Mouse (Mus musculus) urinary bladder, postnatal 10 days (tissue): ENCODE measurements around the gene Psd.

Experiments used
- DNase-seq: peaks from one replicate; pipeline ENCODE4 v3.0.0; 2022; ENCODE audit warnings: low spot score

Psd gene

GRCm38 (mm10) chr19:46338942-46339286, 12.0 kb upstream of the Psd start:
- no peak for DNase-seq

DNA sequence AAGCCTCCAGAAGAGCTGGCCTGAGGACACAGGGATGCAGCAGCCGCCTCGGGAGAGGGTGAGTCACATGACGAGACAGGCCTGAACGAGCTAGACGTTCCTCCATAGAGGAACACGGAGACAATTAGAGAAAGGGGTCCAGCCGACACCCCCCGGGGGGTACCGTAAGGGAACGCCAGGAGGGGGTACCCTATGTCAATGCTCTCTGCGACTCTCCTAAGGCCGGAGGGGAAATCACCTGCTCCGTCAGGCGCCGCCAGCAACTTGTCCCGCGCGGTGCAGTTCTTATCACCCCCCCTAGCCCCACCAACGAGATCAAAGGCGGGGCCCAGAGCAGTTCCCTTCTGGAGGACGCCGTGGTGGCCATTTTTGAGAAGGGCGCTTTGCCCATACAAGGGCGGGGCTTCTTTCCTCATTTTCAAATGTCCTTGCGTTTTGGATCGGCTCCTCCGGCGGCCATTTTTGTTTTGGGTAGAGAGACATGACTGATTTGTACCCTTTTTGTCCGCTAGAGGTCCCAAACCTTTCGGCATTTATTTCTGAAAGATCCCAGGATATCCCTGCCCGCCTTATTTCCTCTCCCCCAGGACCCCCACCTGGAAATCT, 11.5 kb upstream of the Psd start, which contains the start of gene Cuedc2:
Cuedc2 (minus strand) TSS at position 372 of the 606 bp plus-strand sequence.
- DNase-seq = peak; percentile 77

- DNase-seq = no peak
Measured at GRCm38 (mm10) chr19:46337719-46338330, 10.9 kb upstream of the Psd start.

DNA sequence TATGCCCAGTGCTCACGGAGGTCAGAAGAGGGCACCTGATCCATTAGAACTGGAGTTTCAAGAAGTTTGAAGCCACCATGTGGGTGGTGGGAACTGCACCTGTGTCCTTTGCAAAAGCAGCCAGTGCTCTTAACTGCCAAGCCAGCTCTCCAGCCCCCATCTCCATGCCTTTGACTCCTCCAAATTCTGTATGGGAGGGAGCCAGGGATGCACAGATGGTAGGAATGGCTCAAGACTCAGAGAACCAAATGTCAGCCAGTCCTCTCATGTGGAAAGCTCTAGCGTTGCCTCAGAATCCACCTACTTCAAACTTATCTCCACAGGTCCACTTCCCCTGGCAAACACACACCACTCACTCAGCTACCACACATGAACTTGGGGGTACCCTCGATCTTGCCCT, 7.0 kb upstream of the Psd start:
- no peak for DNase-seq

DNA sequence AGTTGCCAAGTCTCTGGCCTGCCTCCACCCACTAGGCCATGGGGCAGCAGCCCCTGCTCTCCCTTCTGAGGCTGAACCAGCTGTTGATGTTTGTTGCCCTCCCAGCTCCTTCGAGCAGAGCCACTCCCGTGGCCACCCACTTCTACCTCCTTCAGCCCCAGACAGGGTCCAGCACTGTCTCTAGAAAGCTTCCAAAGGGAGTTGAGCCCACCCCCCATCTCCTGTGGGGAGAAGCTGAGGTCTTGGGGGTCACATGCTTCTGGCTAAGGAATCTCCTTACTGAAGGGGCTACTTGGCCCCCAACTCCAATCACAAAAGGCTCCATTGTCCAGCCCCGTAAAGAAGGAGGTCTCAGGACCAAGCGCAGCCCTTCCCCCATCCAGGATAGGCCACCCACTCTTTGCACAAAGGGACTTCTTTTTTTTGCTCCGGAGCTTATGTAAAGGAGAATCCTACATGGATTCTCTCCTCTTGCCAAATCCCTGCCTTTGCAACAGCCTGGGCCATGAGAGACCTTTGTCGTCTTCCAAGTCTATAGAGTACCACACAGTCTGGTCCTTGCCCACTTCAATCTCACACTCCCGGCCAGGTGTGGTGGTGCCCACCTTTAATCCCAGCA, 5.9 kb upstream of the Psd start:
- no peak for DNase-seq

DNA sequence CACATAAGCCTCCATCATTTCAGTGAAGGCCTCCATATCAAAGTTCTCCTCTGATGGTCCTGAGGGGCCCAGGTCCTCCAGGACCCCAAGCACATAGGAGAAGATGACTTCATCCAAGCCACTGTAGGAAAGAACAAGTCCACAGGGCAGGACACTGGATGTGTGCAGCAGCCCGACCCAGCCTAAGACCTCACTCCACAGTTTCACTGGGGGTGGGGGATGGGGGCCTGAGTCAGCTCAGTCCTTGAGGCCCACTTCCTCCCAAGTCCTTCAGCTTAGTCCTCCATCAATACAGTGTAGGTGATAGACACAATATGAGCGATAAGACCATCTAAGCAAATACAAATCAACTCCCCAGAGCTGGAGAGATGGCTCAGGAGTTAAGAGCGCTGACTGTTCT, 5.0 kb upstream of the Psd start:
- DNase-seq = no peak

- DNase-seq = no peak
Measured at GRCm38 (mm10) chr19:46331326-46331725, 4.4 kb upstream of the Psd start.

DNA sequence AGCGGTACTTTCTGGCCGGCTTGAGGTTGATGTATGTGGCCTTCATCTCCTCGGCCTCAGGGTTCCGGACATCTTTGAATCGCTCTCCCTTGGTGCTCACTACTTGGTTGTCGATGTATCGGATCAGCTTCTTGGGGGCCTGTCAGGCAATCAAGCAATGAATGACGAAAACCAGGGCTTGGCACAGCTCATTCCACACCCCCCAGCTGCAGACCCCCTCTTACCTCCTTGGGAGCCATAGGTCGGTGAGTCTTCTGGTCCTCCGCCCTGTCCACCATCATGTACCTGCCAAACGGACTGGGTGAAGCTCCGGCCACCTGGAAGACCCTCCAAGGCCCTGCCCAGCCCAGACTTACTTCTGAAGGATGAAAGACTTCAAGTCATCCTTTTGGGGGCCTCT, 3.7 kb upstream of the Psd start:
- DNase-seq = no peak

DNA sequence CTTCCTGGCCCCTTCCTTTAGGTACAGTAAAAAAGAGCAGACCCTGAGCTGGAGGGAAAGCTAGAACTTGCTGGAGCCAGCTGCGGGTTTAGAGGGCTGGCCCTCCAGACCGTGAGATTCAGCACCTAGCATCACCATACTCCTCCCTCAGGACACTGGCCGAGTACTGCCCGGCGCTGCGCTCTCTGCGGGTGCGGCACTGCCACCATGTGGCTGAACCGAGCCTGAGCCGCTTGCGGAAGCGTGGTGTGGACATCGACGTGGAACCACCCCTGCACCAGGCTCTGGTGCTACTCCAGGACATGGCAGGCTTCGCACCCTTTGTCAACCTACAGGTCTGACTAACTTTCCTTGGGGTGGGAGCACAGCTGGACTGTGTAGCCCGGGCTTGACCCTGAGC, 3.0 kb upstream of the Psd start:
- DNase-seq = no peak

GRCm38 (mm10) chr19:46329031-46329641, 2.2 kb upstream of the Psd start:
- DNase-seq = no peak

- peak; percentile 67 for DNase-seq
Measured at GRCm38 (mm10) chr19:46328081-46329030, 1.4 kb upstream of the Psd start, which contains the start of gene Fbxl15. Fbxl15 (plus strand) TSS chr19:46328184.

GRCm38 (mm10) chr19:46327531-46328064, 642 bp upstream of the Psd start:
- no peak for DNase-seq

DNA sequence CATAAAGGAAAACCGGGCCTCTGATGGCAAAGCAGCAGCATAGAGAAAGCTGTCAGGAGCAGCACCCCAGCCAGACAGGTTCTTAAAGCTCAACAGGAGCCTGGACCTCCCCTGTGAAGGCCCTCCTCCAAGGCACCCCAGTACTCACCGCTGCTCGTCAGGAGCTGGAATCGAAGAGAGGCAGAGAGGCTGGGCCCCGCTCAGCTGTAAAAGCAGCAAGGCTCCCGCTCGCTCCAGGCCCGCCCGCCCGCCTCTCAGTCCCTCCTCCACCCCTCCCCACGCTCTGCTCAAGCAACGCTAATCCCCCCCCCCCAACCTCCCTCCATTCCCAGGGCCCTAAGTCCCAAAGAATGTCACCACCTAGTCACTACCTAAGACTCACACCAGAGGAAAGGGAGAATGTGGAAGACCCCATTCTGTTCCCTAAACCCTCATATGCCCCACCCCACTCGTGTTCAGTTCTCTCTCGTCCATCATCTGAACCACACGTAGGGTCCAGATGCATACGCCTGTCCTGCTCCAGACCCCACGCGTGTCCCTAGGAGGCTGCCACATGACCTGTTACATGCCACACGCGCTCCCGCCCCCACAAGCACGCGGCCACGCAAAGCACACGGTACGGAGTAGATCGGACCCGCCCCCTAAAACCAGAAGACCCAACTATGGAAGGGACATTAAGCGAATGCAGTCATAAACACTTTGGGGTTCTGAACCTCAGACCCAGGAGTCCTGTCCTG, 769 bp downstream of the Psd start:
- no peak for DNase-seq

DNA sequence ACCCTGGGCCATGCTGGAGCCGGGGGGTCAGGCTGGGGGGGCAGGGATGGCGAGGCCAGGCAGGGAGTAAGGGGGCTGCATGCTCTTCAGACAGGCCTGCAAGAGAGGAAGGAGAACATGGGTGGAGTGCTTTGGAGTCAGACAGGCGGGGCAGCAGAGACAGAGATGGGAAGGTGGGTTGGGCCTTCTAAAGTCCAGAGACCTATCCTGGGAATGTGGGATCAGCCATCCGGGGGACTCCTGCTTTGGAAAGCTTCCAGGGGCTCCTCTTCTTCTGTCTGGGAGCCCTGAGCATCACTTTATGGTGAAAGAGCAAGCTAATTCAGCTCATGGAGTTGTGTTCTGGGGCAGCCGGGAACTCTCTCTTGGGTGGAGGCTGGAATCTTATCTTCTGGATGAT, 2.0 kb downstream of the Psd start:
- DNase-seq = no peak

GRCm38 (mm10) chr19:46324366-46324765, 2.6 kb downstream of the Psd start:
- no peak for DNase-seq

DNA sequence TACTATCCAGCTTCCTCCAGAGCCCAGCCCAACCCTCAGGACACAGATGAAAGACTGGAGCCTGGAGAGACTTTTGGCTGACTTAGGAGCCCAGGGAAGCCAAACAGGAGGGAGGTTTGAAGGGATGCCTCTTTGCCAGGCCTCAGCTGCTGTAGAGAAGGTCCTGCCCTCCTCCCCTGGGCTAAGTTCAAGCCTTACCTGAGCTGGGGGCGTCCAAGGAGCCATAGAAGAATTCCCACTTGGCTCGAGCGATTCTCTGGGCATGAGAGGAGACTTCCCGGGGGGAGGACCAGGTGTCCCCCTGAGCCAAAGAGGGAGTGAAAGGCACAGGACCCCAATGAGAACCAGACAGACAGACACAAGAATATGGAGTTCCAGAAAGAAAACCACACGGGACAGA, 3.2 kb downstream of the Psd start:
- DNase-seq = no peak

DNA sequence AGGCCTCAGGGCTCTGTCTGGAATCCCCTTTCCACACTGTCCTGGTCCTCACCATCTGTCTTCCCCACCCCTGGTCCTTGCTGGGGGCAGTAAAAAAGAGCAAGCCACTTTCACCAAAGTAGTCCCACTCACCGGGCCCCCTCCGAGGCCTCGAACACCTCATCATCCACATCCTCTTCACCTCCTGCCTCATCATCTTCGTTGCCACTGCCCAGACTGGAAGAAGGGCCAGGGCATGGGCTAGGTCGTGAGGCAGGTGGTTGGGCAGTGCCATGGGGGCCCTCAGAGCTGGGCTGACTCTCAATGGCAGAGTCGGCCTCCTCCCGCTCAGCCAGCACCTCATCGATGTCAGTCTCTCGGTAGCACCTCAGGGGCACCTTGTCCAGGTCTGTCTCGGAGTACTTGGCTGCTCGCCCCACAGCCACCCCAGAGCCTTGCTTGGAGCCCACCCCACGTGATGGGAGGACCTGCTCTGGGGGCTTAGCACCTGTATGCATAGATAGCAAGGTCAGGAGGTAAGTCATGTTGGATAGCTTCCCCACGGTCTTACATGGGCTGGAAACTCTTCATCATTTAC, 3.9 kb downstream of the Psd start:
- no peak for DNase-seq

DNA sequence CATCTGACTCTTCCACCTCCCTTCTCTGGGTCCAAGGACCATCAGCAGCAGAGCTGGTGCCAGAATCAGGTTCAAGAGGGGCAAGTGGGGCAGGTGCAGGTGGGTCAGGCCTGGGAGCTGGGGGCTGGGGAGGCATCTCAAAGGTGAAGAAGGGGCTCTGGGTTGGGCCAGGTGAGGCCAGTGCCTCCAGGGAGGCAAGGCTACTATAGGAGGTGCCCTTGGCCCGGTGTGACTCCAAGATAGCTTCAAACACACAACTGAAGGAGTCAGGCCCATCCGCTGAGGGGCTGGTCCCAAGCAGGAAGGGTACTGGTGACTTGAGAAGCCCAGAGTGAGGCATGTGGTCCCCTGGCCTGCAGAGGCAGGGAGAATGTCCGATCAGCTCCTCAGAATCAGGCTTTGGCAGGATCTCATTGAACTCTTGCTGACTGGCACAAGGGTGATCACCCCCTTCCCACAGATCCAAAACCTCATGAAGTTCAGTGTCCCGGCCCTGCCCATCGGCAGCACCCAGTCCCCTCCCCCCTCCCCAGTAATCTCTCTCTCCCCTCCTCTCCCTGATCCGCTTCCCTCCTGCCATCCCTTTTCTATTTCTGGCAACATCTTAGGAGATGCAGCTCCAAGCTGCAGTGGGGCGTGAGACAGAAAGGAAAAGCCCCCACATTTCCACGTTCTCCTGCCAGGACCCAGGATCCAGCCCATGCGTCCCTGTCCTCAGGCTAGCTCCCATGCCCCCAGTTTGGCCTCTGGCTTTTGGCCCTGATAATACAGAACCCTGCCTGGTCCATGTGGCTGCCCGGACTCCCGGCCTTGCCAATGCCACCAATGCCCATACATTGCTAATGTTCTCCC, 4.6 kb downstream of the Psd start:
- no peak for DNase-seq

- no peak for DNase-seq
Measured at GRCm38 (mm10) chr19:46321101-46321943, 5.6 kb downstream of the Psd start.
